Mouse (Mus musculus) lung, adult 2 months (tissue): Measurements from ENCODE around the gene Dlec1.

ENCODE experiments used
- CTCF ChIP-seq: fragments of 200-500 bp; IDR thresholded peaks from 2 replicates; pipeline ENCODE4 v1.5.1; 2011; ENCODE audit warnings: mild to moderate bottlenecking, low read length, control low read depth; ENCODE audit not compliant: insufficient read depth
- POLR2A ChIP-seq: fragments of 200-500 bp; IDR thresholded peaks from 2 replicates; pipeline ENCODE4 v1.6.1; 2011; ENCODE audit warnings: low read depth, mild to moderate bottlenecking, control low read depth, low read length, borderline replicate concordance; ENCODE audit errors: extremely low read depth

GRCm38 (mm10) chr9:119088148-119088801 lies 14.0 kb upstream of the Dlec1 start:
- TF ChIP-seq POLR2A, result 0 out of 2 replicates have a peak, but pooled peaks have one; percentile 42
- TF ChIP-seq CTCF, result no peak
